Mouse (Mus musculus): ENCODE data around the gene RPS10-NUDT3.

DNA sequence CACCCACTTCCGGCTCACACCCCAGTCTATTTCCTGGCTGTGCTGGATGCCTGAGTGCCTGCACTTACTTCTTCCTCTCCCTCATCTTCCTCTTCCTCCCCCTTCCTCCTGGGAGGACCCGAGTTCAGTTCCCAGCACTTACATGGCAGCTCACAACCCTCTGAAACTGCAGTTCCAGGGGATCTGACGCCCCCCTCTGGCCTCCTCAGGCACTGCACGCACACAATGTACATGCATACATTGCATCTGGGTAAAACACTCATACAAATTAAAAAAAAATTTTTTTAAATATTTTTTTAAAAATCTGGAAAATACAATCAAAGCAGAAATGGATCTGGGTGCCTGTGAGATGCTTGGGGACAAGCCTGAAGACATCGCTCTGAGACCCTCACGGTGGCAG is 36.7 kb upstream of the RPS10-NUDT3 start:
- TF ChIP-seq CHD2 (IDR thresholded peaks at IDR 0.05; ENCODE audit: low read depth, low read length) (no peak), HCFC1 (IDR thresholded peaks at IDR 0.05; ENCODE audit: borderline replicate concordance, insufficient read depth, low read length) (no peak), MAFK (IDR thresholded peaks at IDR 0.05; ENCODE audit: insufficient read depth, low read depth, low read length) (no peak), ZNF384 (IDR thresholded peaks at IDR 0.05; ENCODE audit: low read depth, low read length) (no peak)
